Mouse (Mus musculus): Measurements from ENCODE around the gene Tm9sf4.

DNA sequence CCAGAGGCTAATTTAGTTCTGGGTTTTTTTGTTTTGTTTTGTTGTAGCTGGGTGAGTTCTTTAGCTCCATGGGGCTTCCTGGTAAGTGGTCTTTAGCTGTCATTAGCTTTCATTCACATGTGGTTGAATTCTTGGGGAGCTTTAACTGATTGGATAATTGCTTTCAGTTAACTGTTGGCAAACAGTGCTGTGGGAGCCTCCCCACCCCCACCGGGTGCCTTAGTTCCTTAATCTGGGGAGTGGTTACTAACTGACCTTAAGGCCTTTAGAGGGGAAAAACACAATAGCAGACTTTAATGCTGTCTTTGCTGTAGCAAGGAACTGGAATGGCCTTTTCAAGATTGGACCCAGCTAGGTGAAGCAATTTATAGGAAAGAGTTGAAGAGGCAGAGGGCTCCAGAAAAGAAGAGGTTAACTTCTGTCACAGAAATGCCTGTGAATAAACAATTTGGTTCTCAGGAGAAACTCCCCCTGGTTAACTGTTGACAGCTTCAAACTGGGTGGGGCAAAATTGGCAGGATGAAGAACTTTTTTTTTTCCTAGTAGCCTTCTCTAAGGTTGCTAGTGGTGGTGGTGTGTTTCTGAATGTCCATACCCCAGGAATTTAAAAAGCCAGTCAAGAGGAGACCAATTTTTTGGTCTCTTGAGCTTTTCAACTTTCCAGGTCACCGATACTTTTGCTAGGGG is 7.2 kb downstream of the Tm9sf4 start:
- TF ChIP-seq POLR2A (IDR thresholded peaks at IDR 0.05; ENCODE audit: control insufficient read depth, low read depth, low read length) = no peak
- TF ChIP-seq CTCF (IDR thresholded peaks at IDR 0.05; ENCODE audit: control insufficient read depth, insufficient read depth, insufficient replicate concordance, low read depth, low read length) = no peak
